Mouse (Mus musculus) liver, embryonic 14.5 days (tissue): ENCODE measurements around the gene Pax5.

Experiments
- CTCF ChIP-seq: IDR thresholded peaks from 2 replicates; pipeline ENCODE4 v1.5.1; 2016; ENCODE audit warnings: antibody characterized with exemption, low read depth, control low read depth
- EP300 ChIP-seq: IDR thresholded peaks from 2 replicates; pipeline ENCODE4 v1.6.1; 2016; ENCODE audit warnings: antibody characterized with exemption, low read depth

DNA sequence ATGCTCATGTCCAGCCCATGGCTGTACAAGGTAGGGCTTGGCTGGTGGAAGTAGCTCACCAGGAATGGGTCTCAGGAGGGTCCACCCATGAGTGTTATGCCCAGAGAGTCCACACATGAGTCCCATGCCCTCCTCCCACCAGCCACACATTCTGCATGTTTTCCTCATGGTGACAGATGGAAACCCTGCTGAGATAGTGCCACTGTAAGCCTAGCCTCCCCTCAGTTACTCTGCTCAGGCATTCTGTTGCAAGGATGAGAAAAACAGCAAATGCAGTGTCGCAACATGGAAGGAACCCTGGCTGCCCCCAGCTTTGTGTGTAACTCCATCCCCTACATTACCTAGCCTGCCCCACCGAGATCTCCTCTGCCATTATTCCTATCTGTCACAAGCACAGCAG lies 117.2 kb downstream of the Pax5 start:
- TF ChIP-seq EP300 (no peak), CTCF (no peak)
